Mouse (Mus musculus): ENCODE measurements around the gene Bptf.

DNA sequence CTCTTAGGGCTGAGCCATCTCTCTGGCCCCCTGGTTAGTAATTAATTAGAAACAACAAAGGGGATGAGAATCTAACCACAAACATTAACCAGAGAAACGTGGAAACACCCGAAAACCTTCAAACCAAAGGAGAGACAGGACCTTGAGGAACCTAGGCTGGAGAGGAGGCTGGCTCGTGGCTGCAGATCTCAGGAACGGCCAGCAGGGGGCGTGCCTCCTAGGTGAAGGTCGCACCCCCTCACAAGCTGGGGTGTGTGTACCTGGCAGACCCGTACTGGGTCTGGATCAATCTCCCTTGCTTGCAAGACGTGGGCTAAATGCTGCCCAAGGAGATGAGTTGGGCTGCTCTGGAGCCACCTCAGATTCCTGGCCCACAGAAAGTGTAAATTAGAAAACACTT, 113.3 kb downstream of the Bptf start:
- TF ChIP-seq GATA1 (IDR thresholded peaks at IDR 0.05; ENCODE audit: borderline replicate concordance, low read length) (no peak), FLI1 (IDR thresholded peaks at IDR 0.05; ENCODE audit: low read length) (no peak)
